Mouse (Mus musculus) olfactory bulb, adult 2 months (tissue): ENCODE results near the gene 4930415O20Rik.

Experiments
- CTCF ChIP-seq: fragments of 200-500 bp; IDR thresholded peaks from 2 replicates; pipeline ENCODE4 v1.5.1; 2012; ENCODE audit warnings: low read depth, mild to moderate bottlenecking, low read length, moderate library complexity; ENCODE audit not compliant: insufficient read depth
- POLR2A ChIP-seq: fragments of 200-500 bp; IDR thresholded peaks from 2 replicates; pipeline ENCODE4 v1.6.1; 2012; ENCODE audit warnings: mild to moderate bottlenecking, low read depth, low read length, moderate library complexity; ENCODE audit not compliant: insufficient read depth

GRCm38 (mm10) chr15:98614971-98615370 lies 44.2 kb downstream of the 4930415O20Rik start:
- TF ChIP-seq CTCF (no peak), POLR2A (no peak)
